Mouse (Mus musculus): ENCODE data around the gene S100pbp. TPM values are rescaled to one million over a fixed set of nuclear protein-coding genes. Genes with fewer than 3 reads are reported as not detected.

S100pbp gene
- polyA plus RNA-seq, 1 experiment from 2014 or later: 3.7 TPM

DNA sequence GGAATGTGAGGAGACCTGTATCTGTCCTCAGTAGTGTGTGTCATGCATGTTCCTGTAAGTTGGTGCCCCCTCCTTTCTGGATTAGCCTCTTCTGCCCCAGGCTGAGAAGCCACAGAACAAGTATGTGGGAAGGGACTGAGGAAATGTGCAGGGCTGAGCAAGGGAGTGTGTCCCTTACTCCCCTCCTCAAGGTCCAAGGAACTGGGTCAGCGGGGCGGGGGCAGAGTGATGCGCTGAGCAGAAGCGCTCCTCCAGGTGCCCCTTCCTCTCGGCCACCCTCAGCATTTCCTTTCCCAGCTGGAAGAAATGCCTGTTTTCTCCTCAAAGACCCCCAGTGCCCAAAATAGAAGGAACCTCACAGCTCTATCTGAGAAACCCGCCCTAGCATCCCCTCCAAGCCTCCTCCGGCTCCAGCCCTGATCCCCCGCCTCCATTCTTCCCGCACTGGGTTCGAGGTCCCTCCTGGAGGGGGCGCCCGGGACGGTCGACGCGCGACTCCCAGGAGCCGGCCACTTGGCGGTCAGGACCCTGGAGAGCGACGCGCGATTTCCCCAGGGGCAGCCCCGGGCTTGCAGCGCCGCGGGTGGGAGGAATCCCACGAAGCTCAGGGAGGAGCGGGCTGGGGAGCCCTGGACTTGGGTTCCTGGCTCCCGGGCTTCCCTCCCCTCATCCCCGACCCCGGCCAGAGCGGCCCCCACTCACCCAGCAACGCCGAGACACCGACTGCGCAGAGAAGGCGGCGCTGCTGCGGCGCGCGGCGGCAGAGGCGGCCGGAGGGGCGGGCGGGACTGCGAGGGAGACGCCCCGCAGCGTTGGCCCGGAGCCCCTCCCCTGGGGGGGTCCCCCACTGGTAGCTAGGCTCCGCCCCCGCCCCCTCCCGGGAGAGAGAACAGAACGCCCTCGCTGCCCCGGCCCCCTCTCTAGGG lies 68.7 kb downstream of the S100pbp start:
- Histone ChIP-seq H3K27me3 (ENCODE audit: control insufficient read depth, insufficient read depth, low read length) (no peaks in the 10 kb centered on the region), H3K9me3 (ENCODE audit: control insufficient read depth, low read length) (no peaks in the 10 kb centered on the region), H3K4me1 (replicated peaks; ENCODE audit: control insufficient read depth, insufficient read depth) (peaks cover 3% of the 10 kb centered on the region), H3K4me2 (replicated peaks; ENCODE audit: low read depth) (peak overlapping the region; percentile 74), H3K9ac (ENCODE audit: low read length) (no peak overlapping the region), H3K4me3 (ENCODE audit: low read depth, low read length) (peak overlapping the region; percentile 41), H3K27ac (replicated peaks) (no peak overlapping the region), H3K36me3 (ENCODE audit: control insufficient read depth, insufficient read depth, low read length) (no peaks in the 10 kb centered on the region)
- ATAC-seq (ENCODE audit: low FRiP score, low TSS enrichment) (peak; percentile 65; the same call in 1 of the 2 replicates), DNase-seq (ENCODE audit: low spot score) (peak; percentile 82)
- WGBS: 1% methylated on average over 55 of the region's 59 CpGs
- peak; percentile 68 for TF ChIP-seq CTCF (IDR thresholded peaks at IDR 0.05; ENCODE audit: low read depth)
- TF ChIP-seq EP300 (optimal IDR thresholded peaks at IDR 0.05): no peak

DNA sequence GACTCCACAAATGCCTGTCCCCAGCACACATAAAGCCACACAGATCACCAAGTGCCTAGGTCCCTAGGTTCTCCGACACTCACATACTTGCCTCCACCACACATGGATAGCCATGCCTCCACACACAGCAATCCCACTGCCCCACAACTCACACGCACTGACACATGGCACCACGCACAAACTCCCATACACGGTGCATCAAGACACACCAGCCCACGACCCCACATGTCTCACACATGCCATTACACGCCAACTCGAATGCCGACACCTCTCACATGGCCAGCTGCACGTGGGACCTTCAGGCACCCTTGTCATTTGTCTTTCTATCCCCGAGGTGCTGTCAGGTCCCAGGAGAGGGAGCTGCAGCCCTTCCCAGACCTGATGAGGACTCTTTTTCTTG lies 69.8 kb downstream of the S100pbp start:
- ATAC-seq (ENCODE audit: low FRiP score, low TSS enrichment) (no peak), DNase-seq (ENCODE audit: low spot score) (no peak)

DNA sequence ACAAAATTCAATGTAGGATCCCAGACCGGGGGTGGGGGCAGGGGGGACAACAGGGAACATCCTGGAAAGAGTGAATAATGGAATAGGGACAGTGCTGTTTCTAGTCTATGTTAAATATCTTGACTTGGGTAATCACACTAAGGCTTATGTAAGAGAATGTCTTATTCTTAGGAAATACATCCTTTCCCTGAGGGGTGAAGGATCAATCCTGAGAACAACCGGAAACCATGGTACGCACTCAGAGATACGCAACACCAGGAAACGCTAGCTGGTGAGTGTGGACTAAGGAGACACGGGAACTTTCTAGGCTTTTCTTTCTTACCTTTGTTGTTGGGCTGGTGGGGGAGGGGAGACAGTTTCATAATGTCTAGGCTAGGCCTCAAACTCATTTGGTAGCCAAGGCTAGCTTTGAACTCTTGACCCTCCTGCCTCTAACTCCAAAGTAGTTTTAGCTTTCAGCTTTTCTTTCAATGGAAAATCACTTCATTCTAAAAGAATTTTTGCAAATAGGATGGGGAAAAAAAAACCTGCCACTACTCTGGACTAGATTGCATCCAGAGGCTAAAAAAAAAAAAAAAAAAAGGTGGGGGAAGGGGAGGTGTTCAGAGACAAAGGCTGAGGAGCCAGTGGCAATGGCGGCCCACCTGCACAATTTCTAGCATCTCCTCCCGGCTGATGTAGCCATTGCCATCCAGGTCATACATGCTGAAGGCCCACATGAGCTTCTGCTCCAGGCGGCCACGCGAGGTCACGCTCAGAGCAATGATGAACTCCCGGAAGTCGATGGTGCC lies 71.6 kb downstream of the S100pbp start:
- H3K9me3 ChIP-seq (ENCODE audit: control insufficient read depth, low read length): no peaks in the 10 kb centered on the region
- no peak for ATAC-seq (ENCODE audit: low FRiP score, low TSS enrichment)
- no peak overlapping the region for H3K4me3 ChIP-seq (ENCODE audit: low read depth, low read length)
- WGBS: 84% methylated on average over 14 of the region's 14 CpGs
- H3K36me3 ChIP-seq (ENCODE audit: control insufficient read depth, insufficient read depth, low read length): no peaks in the 10 kb centered on the region
- no peaks in the 10 kb centered on the region for H3K27me3 ChIP-seq (ENCODE audit: control insufficient read depth, insufficient read depth, low read length)
- H3K9ac ChIP-seq (ENCODE audit: low read length): no peak overlapping the region
- H3K4me2 ChIP-seq (replicated peaks; ENCODE audit: low read depth): no peak overlapping the region
- H3K27ac ChIP-seq (replicated peaks): no peak overlapping the region
- TF ChIP-seq CTCF (IDR thresholded peaks at IDR 0.05; ENCODE audit: low read depth) (no peak), EP300 (optimal IDR thresholded peaks at IDR 0.05) (no peak)
- no peak for DNase-seq (ENCODE audit: low spot score)
- peaks cover 3% of the 10 kb centered on the region; the same call in 1 of the 2 replicates for H3K4me1 ChIP-seq (replicated peaks; ENCODE audit: control insufficient read depth, insufficient read depth)

More for the DNA sequence above, 69.8 kb downstream of the S100pbp start:
- H3K4me1 ChIP-seq (replicated peaks; ENCODE audit: control insufficient read depth, insufficient read depth): peaks cover 3% of the 10 kb centered on the region; the same call in 1 of the 2 replicates
- no peaks in the 10 kb centered on the region for H3K9me3 ChIP-seq (ENCODE audit: control insufficient read depth, low read length)
- H3K4me3 ChIP-seq (ENCODE audit: low read depth, low read length): no peak overlapping the region
- 69% methylated on average over 10 of the region's 10 CpGs for WGBS
- H3K4me2 ChIP-seq (replicated peaks; ENCODE audit: low read depth): no peak overlapping the region
- H3K9ac ChIP-seq (ENCODE audit: low read length): no peak overlapping the region
- no peak overlapping the region for H3K27ac ChIP-seq (replicated peaks)
- no peaks in the 10 kb centered on the region for H3K27me3 ChIP-seq (ENCODE audit: control insufficient read depth, insufficient read depth, low read length)
- TF ChIP-seq EP300 (optimal IDR thresholded peaks at IDR 0.05): no peak
- no peak for TF ChIP-seq CTCF (IDR thresholded peaks at IDR 0.05; ENCODE audit: low read depth)
- no peaks in the 10 kb centered on the region for H3K36me3 ChIP-seq (ENCODE audit: control insufficient read depth, insufficient read depth, low read length)

DNA sequence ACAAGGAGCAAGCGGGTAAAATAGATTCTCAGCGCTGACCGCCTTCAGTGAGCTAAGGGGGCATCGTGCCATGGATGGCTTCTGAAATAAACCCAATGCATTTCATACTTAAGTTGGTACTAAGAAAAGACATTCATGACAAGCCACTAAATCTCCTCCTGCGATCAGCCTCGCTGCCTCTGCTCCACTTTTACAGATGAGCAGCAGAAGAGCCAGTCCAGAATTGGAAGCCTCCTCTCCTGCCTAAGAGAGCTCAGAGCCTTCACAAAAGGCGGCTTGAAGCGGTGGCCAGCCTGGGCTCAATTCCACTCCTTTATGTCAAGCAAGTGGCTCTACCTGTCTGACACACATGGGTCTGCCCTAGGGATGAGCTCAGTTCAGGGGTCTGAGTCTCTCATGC lies 72.8 kb downstream of the S100pbp start:
- TF ChIP-seq CTCF (IDR thresholded peaks at IDR 0.05; ENCODE audit: low read depth): no peak
- TF ChIP-seq EP300 (optimal IDR thresholded peaks at IDR 0.05): no peak
- no peaks in the 10 kb centered on the region for H3K27me3 ChIP-seq (ENCODE audit: control insufficient read depth, insufficient read depth, low read length)
- H3K9ac ChIP-seq (ENCODE audit: low read length): no peak overlapping the region
- DNase-seq (ENCODE audit: low spot score): no peak
- H3K4me1 ChIP-seq (replicated peaks; ENCODE audit: control insufficient read depth, insufficient read depth): peaks cover 3% of the 10 kb centered on the region; the same call in 1 of the 2 replicates
- WGBS: 97% methylated on average over 8 of the region's 8 CpGs
- no peak overlapping the region for H3K4me3 ChIP-seq (ENCODE audit: low read depth, low read length)
- ATAC-seq (ENCODE audit: low FRiP score, low TSS enrichment): no peak
- H3K27ac ChIP-seq (replicated peaks): no peak overlapping the region
- no peaks in the 10 kb centered on the region for H3K9me3 ChIP-seq (ENCODE audit: control insufficient read depth, low read length)
- no peaks in the 10 kb centered on the region for H3K36me3 ChIP-seq (ENCODE audit: control insufficient read depth, insufficient read depth, low read length)
- H3K4me2 ChIP-seq (replicated peaks; ENCODE audit: low read depth): no peak overlapping the region

DNA sequence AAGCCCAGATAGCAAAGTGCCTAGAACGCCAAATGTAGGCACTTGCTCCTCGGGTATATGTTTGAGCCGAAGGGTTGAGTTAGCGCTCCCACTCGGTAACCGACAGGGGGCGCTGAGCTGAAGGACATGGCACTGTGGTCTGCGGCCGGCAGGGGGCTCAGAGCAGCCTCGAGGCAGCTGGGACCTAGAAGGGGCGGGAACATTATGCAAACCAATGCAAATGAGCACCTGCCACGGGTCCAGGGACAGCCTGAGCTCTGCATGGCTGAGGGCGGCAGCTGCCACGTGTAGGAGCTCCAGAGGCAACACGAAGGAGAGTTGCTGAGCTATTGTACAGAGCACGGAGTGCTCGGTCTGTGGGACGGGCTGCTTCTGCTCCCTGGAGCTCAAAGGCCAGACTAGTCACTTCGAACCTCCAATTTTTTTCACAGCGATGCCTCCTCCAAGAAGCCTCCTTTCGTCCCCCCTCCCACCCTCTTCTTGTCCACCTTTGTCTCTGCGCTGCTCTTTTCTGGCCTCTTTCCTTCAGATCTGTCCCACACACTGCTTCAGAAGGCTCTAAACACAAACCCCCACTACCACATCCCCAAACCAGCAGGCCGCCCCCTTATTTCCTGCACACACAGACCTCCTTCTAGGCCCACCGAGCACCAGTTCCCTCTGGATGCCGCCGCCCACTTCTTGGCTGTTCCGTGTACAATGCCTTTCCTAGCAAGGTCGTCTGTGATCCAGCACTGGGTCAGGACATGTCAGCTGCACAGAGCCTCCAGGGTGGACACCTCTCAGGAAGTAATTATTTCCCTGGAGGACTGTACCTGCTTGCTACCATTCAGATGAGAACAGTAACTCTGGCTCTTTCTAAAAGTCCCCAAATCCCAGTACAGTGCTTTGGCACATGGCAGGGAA lies 76.2 kb downstream of the S100pbp start:
- 33% methylated on average over 28 of the region's 28 CpGs for WGBS

More for the DNA sequence above, 76.2 kb downstream of the S100pbp start:
- H3K4me2 ChIP-seq (replicated peaks; ENCODE audit: low read depth): no peak overlapping the region
- no peaks in the 10 kb centered on the region for H3K9me3 ChIP-seq (ENCODE audit: control insufficient read depth, low read length)
- TF ChIP-seq EP300 (optimal IDR thresholded peaks at IDR 0.05) (no peak), CTCF (IDR thresholded peaks at IDR 0.05; ENCODE audit: low read depth) (peak; percentile 99)
- no peaks in the 10 kb centered on the region for H3K27me3 ChIP-seq (ENCODE audit: control insufficient read depth, insufficient read depth, low read length)
- DNase-seq (ENCODE audit: low spot score) (peak; percentile 89), ATAC-seq (ENCODE audit: low FRiP score, low TSS enrichment) (peak; percentile 79)
- H3K4me1 ChIP-seq (replicated peaks; ENCODE audit: control insufficient read depth, insufficient read depth): no peaks in the 10 kb centered on the region
- H3K4me3 ChIP-seq (ENCODE audit: low read depth, low read length): no peak overlapping the region
- no peak overlapping the region for H3K9ac ChIP-seq (ENCODE audit: low read length)
- no peaks in the 10 kb centered on the region for H3K36me3 ChIP-seq (ENCODE audit: control insufficient read depth, insufficient read depth, low read length)
- no peak overlapping the region for H3K27ac ChIP-seq (replicated peaks)
